Mouse (Mus musculus): Measurements from ENCODE around the gene Gm11172. TPM values are rescaled to one million over a fixed set of nuclear protein-coding genes. Genes with fewer than 3 reads are reported as not detected.

Gm11172 gene
- polyA plus RNA-seq (2014; fragmentation: Nextera tagmentation; extraction: Ambion mirVana): not detected in 2 replicates

DNA sequence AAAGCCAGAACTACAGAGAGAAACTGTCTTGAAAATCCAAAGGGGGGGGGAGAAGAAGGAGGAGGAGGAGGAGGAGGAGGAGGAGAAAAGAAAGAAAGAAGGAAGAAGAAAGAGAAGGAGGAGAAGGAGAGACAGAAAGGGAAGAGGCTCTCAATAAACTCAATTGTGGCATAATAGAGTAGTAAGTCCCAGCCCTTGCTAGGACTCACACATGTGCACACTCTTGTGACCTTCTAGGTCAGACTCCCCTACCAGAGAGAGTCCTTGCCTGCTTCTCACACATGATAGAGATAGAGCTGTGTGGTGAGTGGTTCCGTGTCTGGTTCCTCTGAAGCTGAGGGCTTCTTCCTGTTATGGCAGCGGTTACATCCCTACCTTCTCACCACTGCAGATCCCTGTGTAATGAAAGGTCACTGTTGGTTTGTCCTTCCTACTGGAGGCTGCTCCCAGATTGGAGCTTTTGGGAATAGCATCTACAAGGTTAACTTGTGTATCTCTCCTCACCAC, at the start of gene Gm11172:
TSS of gene Gm11172 (plus strand) at position 51 of the 507 bp plus-strand sequence.
- Histone ChIP-seq H3K9ac (ENCODE audit: low read depth, low read length) (no peak within 1 kb of the TSS), H3K4me1 (ENCODE audit: control insufficient read depth, insufficient read depth, low read length) (no peaks in the 10 kb centered on the region), H3K36me3 (ENCODE audit: control insufficient read depth, insufficient read depth, low read length) (no peaks in the 10 kb centered on the region), H3K27me3 (ENCODE audit: control insufficient read depth, insufficient read depth, low read length) (no peaks in the 10 kb centered on the region), H3K4me2 (replicated peaks; ENCODE audit: low read depth, low read length) (no peak within 1 kb of the TSS), H3K27ac (ENCODE audit: low read depth, low read length) (no peak within 1 kb of the TSS), H3K4me3 (ENCODE audit: low read length) (no peak within 1 kb of the TSS), H3K9me3 (ENCODE audit: control insufficient read depth, low read length) (no peaks in the 10 kb centered on the region)
- no peak for ATAC-seq (ENCODE audit: low FRiP score, low TSS enrichment)
- WGBS: 92% methylated on average over 2 of the region's 2 CpGs

- no peaks in the 10 kb centered on the region for H3K9me3 ChIP-seq (ENCODE audit: control insufficient read depth, low read length)
- WGBS: 56% methylated on average over 6 of the region's 6 CpGs
- H3K27ac ChIP-seq (ENCODE audit: low read depth, low read length): no peak overlapping the region
- H3K9ac ChIP-seq (ENCODE audit: low read depth, low read length): no peak overlapping the region
- 0 out of 2 replicates have a peak, but pooled peaks cover 4% of the 10 kb centered on the region for H3K4me1 ChIP-seq (ENCODE audit: control insufficient read depth, insufficient read depth, low read length)
- H3K4me2 ChIP-seq (replicated peaks; ENCODE audit: low read depth, low read length): no peak overlapping the region
- ATAC-seq (ENCODE audit: low FRiP score, low TSS enrichment): no peak
- no peak overlapping the region for H3K4me3 ChIP-seq (ENCODE audit: low read length)
- H3K27me3 ChIP-seq (ENCODE audit: control insufficient read depth, insufficient read depth, low read length): no peaks in the 10 kb centered on the region
- no peaks in the 10 kb centered on the region for H3K36me3 ChIP-seq (ENCODE audit: control insufficient read depth, insufficient read depth, low read length)
Observed at GRCm38 (mm10) chr16:10763540-10764264, 49.0 kb upstream of the Gm11172 start.

- no peak for ATAC-seq (ENCODE audit: low FRiP score, low TSS enrichment)
- no peaks in the 10 kb centered on the region for H3K27me3 ChIP-seq (ENCODE audit: control insufficient read depth, insufficient read depth, low read length)
- 35% methylated on average over 2 of the region's 2 CpGs for WGBS
Observed at GRCm38 (mm10) chr16:10764323-10764722, 48.4 kb upstream of the Gm11172 start.

DNA sequence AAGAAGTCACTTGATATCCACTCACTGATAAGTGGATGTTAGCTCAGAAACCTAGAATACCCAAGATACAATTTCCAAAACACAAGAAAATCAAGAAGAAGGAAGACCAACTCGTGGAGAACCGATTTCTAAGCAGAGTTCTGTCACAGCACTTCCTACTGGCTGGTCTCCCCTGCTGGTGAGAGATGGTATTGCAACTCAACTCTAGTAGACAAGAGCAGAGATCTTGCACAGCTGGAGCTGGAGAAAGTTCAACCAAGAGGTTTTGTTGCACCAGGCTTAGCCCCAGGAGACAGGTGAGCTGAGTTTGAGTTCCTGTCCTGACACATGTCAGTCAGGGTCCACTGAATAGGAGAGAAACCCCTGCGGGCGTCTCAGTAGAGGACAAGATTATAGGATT, 45.6 kb upstream of the Gm11172 start:
- no peaks in the 10 kb centered on the region for H3K27me3 ChIP-seq (ENCODE audit: control insufficient read depth, insufficient read depth, low read length)
- peaks cover 11% of the 10 kb centered on the region; the same call in 1 of the 2 replicates for H3K4me1 ChIP-seq (ENCODE audit: control insufficient read depth, insufficient read depth, low read length)
- ATAC-seq (ENCODE audit: low FRiP score, low TSS enrichment): peak; percentile 28; the same call in 1 of the 2 replicates
- no peak overlapping the region for H3K4me2 ChIP-seq (replicated peaks; ENCODE audit: low read depth, low read length)
- H3K36me3 ChIP-seq (ENCODE audit: control insufficient read depth, insufficient read depth, low read length): no peaks in the 10 kb centered on the region
- H3K9ac ChIP-seq (ENCODE audit: low read depth, low read length): no peak overlapping the region
- H3K27ac ChIP-seq (ENCODE audit: low read depth, low read length): no peak overlapping the region
- WGBS: 39% methylated on average over 4 of the region's 4 CpGs
- H3K4me3 ChIP-seq (ENCODE audit: low read length): no peak overlapping the region
- no peaks in the 10 kb centered on the region for H3K9me3 ChIP-seq (ENCODE audit: control insufficient read depth, low read length)

More at GRCm38 (mm10) chr16:10764323-10764722, 48.4 kb upstream of the Gm11172 start:
- no peaks in the 10 kb centered on the region for H3K9me3 ChIP-seq (ENCODE audit: control insufficient read depth, low read length)
- no peaks in the 10 kb centered on the region for H3K36me3 ChIP-seq (ENCODE audit: control insufficient read depth, insufficient read depth, low read length)
- 0 out of 2 replicates have a peak, but pooled peaks cover 4% of the 10 kb centered on the region for H3K4me1 ChIP-seq (ENCODE audit: control insufficient read depth, insufficient read depth, low read length)
- H3K9ac ChIP-seq (ENCODE audit: low read depth, low read length): no peak overlapping the region
- no peak overlapping the region for H3K4me2 ChIP-seq (replicated peaks; ENCODE audit: low read depth, low read length)
- H3K4me3 ChIP-seq (ENCODE audit: low read length): no peak overlapping the region
- no peak overlapping the region for H3K27ac ChIP-seq (ENCODE audit: low read depth, low read length)

- H3K27me3 ChIP-seq (ENCODE audit: control insufficient read depth, insufficient read depth, low read length): no peaks in the 10 kb centered on the region
- ATAC-seq (ENCODE audit: low FRiP score, low TSS enrichment): no peak
- H3K4me3 ChIP-seq (ENCODE audit: low read length): no peak overlapping the region
- H3K36me3 ChIP-seq (ENCODE audit: control insufficient read depth, insufficient read depth, low read length): no peaks in the 10 kb centered on the region
- peaks cover 8% of the 10 kb centered on the region; the same call in 1 of the 2 replicates for H3K4me1 ChIP-seq (ENCODE audit: control insufficient read depth, insufficient read depth, low read length)
- no peak overlapping the region for H3K27ac ChIP-seq (ENCODE audit: low read depth, low read length)
- H3K9me3 ChIP-seq (ENCODE audit: control insufficient read depth, low read length): no peaks in the 10 kb centered on the region
- H3K9ac ChIP-seq (ENCODE audit: low read depth, low read length): no peak overlapping the region
- WGBS: 51% methylated on average over 9 of the region's 9 CpGs
- H3K4me2 ChIP-seq (replicated peaks; ENCODE audit: low read depth, low read length): no peak overlapping the region
Observed at GRCm38 (mm10) chr16:10768821-10769220, 43.9 kb upstream of the Gm11172 start.

DNA sequence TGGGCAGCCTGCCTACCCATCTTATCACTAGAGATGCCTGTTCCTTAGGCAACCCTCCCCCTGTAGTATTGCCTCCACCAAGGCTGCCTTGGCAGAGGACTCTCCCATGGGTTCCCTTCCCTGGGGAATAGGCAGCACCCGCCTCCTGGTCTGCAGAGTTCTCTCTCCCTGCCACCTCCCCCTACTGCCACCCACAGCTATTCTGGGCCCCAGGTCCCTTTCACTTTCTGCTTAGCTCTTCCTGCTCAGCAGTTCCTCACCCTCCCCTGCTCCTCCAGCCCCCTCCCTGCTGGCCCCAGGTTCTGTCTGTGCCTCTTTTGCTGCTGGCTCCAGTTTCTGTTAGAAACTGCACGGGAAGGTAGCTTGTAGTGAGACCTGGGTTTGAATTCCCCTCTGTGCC, 43.1 kb upstream of the Gm11172 start:
- 47% methylated on average over 2 of the region's 2 CpGs for WGBS
- Histone ChIP-seq H3K4me1 (ENCODE audit: control insufficient read depth, insufficient read depth, low read length) (peaks cover 7% of the 10 kb centered on the region; the same call in 1 of the 2 replicates), H3K4me2 (replicated peaks; ENCODE audit: low read depth, low read length) (no peak overlapping the region), H3K36me3 (ENCODE audit: control insufficient read depth, insufficient read depth, low read length) (no peaks in the 10 kb centered on the region), H3K27ac (ENCODE audit: low read depth, low read length) (no peak overlapping the region), H3K9ac (ENCODE audit: low read depth, low read length) (no peak overlapping the region; the same call in 1 of the 2 replicates), H3K27me3 (ENCODE audit: control insufficient read depth, insufficient read depth, low read length) (no peaks in the 10 kb centered on the region), H3K4me3 (ENCODE audit: low read length) (no peak overlapping the region), H3K9me3 (ENCODE audit: control insufficient read depth, low read length) (no peaks in the 10 kb centered on the region)
- no peak for ATAC-seq (ENCODE audit: low FRiP score, low TSS enrichment)

DNA sequence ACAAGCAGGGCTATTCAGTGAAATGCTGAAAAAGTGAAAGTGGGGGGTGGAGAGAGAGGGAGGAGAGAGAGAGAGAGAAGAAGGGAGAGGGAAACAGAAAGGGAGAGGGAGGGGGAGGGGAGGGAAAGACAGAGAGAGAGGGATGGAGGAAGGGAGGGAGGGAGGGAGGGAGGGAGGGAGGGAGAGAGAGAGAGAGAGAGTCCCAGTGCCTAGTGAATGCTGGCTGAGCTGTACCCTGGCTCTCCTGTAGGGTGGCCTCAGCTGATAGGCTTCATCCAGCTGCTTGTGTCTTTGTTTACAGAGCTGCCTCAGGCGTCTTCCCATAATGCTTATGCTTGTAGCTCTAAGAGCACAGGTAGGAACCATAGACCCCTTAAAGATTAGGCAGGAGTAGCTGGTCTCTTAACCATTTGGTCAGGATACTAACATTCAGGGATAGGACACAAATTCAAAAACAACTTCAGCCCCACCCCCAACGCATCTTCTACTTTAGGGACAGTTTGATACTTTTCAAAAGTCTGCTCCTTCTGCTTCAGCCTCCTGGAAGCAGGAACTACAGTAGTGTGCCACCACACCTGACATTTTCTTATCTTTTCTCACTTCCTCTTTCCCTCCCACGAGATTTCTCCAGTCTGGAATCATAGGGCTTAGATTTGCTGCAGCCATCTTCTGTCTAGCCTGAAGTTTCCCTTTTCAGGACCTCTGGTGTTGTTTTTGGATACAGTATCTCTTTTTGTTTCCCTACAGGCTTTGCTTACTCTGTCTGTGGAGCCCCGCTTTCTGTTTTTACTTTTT, 42.0 kb upstream of the Gm11172 start:
- no peak overlapping the region for H3K9ac ChIP-seq (ENCODE audit: low read depth, low read length)
- H3K27ac ChIP-seq (ENCODE audit: low read depth, low read length): no peak overlapping the region
- no peaks in the 10 kb centered on the region for H3K9me3 ChIP-seq (ENCODE audit: control insufficient read depth, low read length)
- no peaks in the 10 kb centered on the region for H3K36me3 ChIP-seq (ENCODE audit: control insufficient read depth, insufficient read depth, low read length)
- H3K4me3 ChIP-seq (ENCODE audit: low read length): no peak overlapping the region
- ATAC-seq (ENCODE audit: low FRiP score, low TSS enrichment): no peak
- 37% methylated on average over 4 of the region's 4 CpGs for WGBS
- no peaks in the 10 kb centered on the region for H3K27me3 ChIP-seq (ENCODE audit: control insufficient read depth, insufficient read depth, low read length)
- H3K4me2 ChIP-seq (replicated peaks; ENCODE audit: low read depth, low read length): no peak overlapping the region
- peaks cover 7% of the 10 kb centered on the region; the same call in 1 of the 2 replicates for H3K4me1 ChIP-seq (ENCODE audit: control insufficient read depth, insufficient read depth, low read length)

GRCm38 (mm10) chr16:10771769-10772510, 40.8 kb upstream of the Gm11172 start:
- WGBS: 52% methylated on average over 19 of the region's 19 CpGs
- ATAC-seq (ENCODE audit: low FRiP score, low TSS enrichment): no peak

More at GRCm38 (mm10) chr16:10771769-10772510, 40.8 kb upstream of the Gm11172 start:
- Histone ChIP-seq H3K4me1 (ENCODE audit: control insufficient read depth, insufficient read depth, low read length) (peaks cover 14% of the 10 kb centered on the region; the same call in 1 of the 2 replicates), H3K4me2 (replicated peaks; ENCODE audit: low read depth, low read length) (no peak overlapping the region), H3K9ac (ENCODE audit: low read depth, low read length) (no peak overlapping the region), H3K36me3 (ENCODE audit: control insufficient read depth, insufficient read depth, low read length) (no peaks in the 10 kb centered on the region), H3K4me3 (ENCODE audit: low read length) (no peak overlapping the region), H3K27me3 (ENCODE audit: control insufficient read depth, insufficient read depth, low read length) (no peaks in the 10 kb centered on the region), H3K9me3 (ENCODE audit: control insufficient read depth, low read length) (no peaks in the 10 kb centered on the region), H3K27ac (ENCODE audit: low read depth, low read length) (no peak overlapping the region)
